Mouse (Mus musculus): Measurements from ENCODE around the gene Osgep.

GRCm38 (mm10) chr14:50868211-50868610 is 56.5 kb downstream of the Osgep start:
- TF ChIP-seq GATA1 (IDR thresholded peaks at IDR 0.05; ENCODE audit: low read length): no peak
- TF ChIP-seq TAL1 (IDR thresholded peaks at IDR 0.05; ENCODE audit: low read length): no peak
